Mouse (Mus musculus): ENCODE measurements at regions not wholly inside any gene's neighbourhood (a gene's known extent, or its start where the extent isn't known, plus 50 kb on each side); places are given as distances from the start of the nearest gene placed in this dataset.
"Not testable (repeated sequence)": the region's sequence is repeated elsewhere in the genome, so short reads cannot be mapped to it uniquely, and the experiment has no call there.

DNA sequence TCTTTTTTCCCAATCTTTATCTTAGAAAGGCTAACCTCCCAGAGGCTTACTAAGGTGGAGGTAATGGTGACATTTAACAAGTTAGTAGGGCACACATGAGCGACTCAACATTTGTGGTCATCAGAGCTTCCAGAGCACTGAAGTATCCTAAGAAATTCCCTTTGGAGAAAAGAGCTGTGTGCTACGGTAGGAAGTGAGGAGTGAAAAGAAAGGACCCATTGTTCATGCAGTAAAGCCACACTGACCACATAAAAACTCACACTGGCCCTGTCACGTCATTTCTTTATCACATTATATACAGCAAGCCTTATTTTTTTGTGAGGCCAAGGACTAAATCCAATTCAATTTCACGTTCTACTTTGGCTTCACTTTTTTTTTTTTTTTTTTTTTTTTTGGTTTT is 80.7 kb upstream of the Dynlt1c start:
- not testable (repeated sequence) for H3K36me3 ChIP-seq (ENCODE audit: control insufficient read depth, insufficient read depth, low read length, poor library complexity, severe bottlenecking); H3K9me3 ChIP-seq (replicated peaks; ENCODE audit: control insufficient read depth, insufficient read depth, low read length, poor library complexity, severe bottlenecking); H3K9ac ChIP-seq (ENCODE audit: low read depth, poor library complexity, severe bottlenecking); H3K27me3 ChIP-seq (ENCODE audit: control insufficient read depth, insufficient read depth, low read length, poor library complexity, severe bottlenecking); H3K4me3 ChIP-seq (ENCODE audit: low read depth, low read length); H3K4me1 ChIP-seq (ENCODE audit: control insufficient read depth, insufficient read depth, low read length); H3K27ac ChIP-seq (ENCODE audit: insufficient read depth, low read length)

DNA sequence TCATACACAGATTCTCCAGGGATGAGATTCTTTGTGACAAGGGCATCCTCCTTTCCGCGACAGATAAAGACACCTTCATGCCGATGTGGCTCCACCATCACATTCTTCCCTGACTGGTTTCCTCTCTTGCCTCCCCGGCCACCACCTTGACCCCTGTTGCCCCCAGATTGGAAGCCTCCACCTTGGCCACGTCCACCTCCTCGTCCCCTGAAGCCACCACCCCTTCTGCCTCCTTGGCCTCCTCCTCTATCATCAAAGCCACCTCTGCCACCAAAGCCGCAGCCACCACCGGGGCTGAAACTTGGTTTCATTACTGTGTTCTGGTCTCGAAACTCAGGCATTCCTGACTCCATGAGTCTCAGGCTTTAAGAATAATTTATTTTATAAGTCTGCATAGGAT is 79.3 kb upstream of the Dynlt1c start:
- H3K9ac ChIP-seq (ENCODE audit: low read depth, poor library complexity, severe bottlenecking); H3K27ac ChIP-seq (ENCODE audit: insufficient read depth, low read length); H3K9me3 ChIP-seq (replicated peaks; ENCODE audit: control insufficient read depth, insufficient read depth, low read length, poor library complexity, severe bottlenecking); H3K4me3 ChIP-seq (ENCODE audit: low read depth, low read length); H3K36me3 ChIP-seq (ENCODE audit: control insufficient read depth, insufficient read depth, low read length, poor library complexity, severe bottlenecking); H3K27me3 ChIP-seq (ENCODE audit: control insufficient read depth, insufficient read depth, low read length, poor library complexity, severe bottlenecking); H3K4me1 ChIP-seq (ENCODE audit: control insufficient read depth, insufficient read depth, low read length): not testable (repeated sequence)

DNA sequence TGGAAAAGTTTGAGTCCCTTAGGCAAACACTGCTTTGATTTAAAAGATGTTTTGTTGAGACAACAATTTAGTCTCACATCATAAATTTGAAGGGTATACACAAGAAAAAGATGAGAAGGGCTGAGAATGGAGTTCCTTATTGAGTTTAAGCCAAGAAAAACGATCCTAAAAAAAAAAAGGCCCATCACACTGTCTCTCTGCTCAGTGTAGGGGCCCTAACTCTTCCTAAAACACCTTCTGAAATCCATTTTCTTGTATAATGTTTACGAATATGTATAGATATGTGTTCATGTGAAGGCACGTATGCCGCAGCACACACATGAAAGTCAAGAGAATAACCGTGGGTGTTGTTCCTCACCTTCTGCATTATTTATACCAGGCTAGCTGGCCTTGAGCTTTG is 62.7 kb upstream of the Dynlt1c start:
- H3K27ac ChIP-seq (ENCODE audit: insufficient read depth, low read length); H3K9ac ChIP-seq (ENCODE audit: low read depth, poor library complexity, severe bottlenecking); H3K27me3 ChIP-seq (ENCODE audit: control insufficient read depth, insufficient read depth, low read length, poor library complexity, severe bottlenecking); H3K4me1 ChIP-seq (ENCODE audit: control insufficient read depth, insufficient read depth, low read length); H3K4me3 ChIP-seq (ENCODE audit: low read depth, low read length); H3K36me3 ChIP-seq (ENCODE audit: control insufficient read depth, insufficient read depth, low read length, poor library complexity, severe bottlenecking); H3K9me3 ChIP-seq (replicated peaks; ENCODE audit: control insufficient read depth, insufficient read depth, low read length, poor library complexity, severe bottlenecking): not testable (repeated sequence)

DNA sequence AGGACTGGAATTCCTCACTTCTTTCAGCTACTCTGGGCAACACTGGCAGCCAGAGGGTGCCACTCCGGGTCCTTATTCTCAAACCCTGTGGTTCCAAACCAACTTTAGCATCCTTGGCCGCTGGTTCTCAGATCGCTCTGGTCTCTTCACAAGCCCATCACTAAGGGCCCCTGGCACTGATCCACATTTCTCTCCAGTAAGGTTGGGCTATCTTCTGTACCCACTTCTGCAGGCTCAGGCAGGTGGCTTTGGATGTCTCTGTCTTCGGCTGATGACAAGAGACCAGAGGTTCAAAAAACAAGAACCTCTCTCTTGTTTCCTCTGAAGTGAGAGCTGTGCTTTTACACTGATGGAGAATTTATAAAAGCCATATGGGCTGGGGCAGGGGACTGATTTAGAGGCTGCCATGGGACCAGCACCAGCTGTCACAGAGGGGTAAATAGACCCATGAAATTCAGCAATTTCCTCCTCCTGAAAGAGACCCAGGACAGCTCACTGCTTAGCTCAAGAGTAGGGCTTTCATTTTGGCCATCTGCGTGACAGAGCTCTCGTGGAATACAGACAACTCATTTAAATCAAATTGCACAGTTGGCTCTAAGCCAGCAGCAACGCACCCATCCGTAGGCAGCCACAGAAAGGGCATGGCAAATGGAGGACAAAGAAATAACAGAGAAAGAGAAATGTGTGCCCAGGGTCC is 54.3 kb upstream of the Dynlt1c start:
- H3K27me3 ChIP-seq (ENCODE audit: control insufficient read depth, insufficient read depth, low read length, poor library complexity, severe bottlenecking); H3K9ac ChIP-seq (ENCODE audit: low read depth, poor library complexity, severe bottlenecking); H3K9me3 ChIP-seq (replicated peaks; ENCODE audit: control insufficient read depth, insufficient read depth, low read length, poor library complexity, severe bottlenecking); H3K36me3 ChIP-seq (ENCODE audit: control insufficient read depth, insufficient read depth, low read length, poor library complexity, severe bottlenecking); H3K27ac ChIP-seq (ENCODE audit: insufficient read depth, low read length); H3K4me3 ChIP-seq (ENCODE audit: low read depth, low read length); H3K4me1 ChIP-seq (ENCODE audit: control insufficient read depth, insufficient read depth, low read length): not testable (repeated sequence)

DNA sequence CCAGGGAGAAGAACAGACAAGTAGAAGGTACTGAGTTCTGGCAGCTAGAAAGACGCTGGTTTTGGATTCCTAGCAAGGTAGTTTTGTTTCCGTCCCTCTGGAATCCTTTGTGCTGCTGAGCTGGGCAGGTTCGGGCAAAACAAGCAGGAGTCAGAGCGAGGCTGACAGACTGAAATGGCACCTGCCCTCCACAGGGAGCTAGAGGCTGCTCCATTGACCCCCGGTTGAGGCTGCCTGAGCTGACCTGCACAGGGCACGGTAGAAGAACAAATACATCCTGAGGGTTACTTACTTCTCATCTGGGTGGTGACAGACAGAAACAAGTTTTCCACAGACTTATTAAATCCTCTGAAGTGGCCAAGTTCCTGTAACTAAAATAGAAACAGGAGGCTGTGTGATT is 53.5 kb upstream of the Dynlt1c start:
- H3K4me1 ChIP-seq (ENCODE audit: control insufficient read depth, insufficient read depth, low read length); H3K4me3 ChIP-seq (ENCODE audit: low read depth, low read length); H3K9me3 ChIP-seq (replicated peaks; ENCODE audit: control insufficient read depth, insufficient read depth, low read length, poor library complexity, severe bottlenecking); H3K9ac ChIP-seq (ENCODE audit: low read depth, poor library complexity, severe bottlenecking); H3K36me3 ChIP-seq (ENCODE audit: control insufficient read depth, insufficient read depth, low read length, poor library complexity, severe bottlenecking); H3K27ac ChIP-seq (ENCODE audit: insufficient read depth, low read length); H3K27me3 ChIP-seq (ENCODE audit: control insufficient read depth, insufficient read depth, low read length, poor library complexity, severe bottlenecking): not testable (repeated sequence)

Data from ES-Bruce4 (cell line).